Mouse (Mus musculus) C2C12 (cell line): ENCODE data around the gene Mrrf.

Source experiments
- CEBPB ChIP-seq: IDR thresholded peaks from one replicate; pipeline ENCODE4 v1.6.1; 2011; ENCODE audit warnings: low read depth, mild to moderate bottlenecking, control low read depth, moderate library complexity
- CTCF ChIP-seq: IDR thresholded peaks from one replicate; pipeline ENCODE4 v1.5.1; 2011; ENCODE audit not compliant: control insufficient read depth, insufficient read depth, insufficient read length
- MAX ChIP-seq: IDR thresholded peaks from one replicate; pipeline ENCODE4 v1.6.1; 2011; ENCODE audit warnings: mild to moderate bottlenecking, control low read depth
- MYOD1 ChIP-seq: IDR thresholded peaks from one replicate; pipeline ENCODE4 v1.6.1; 2011; ENCODE audit warnings: low read depth; ENCODE audit not compliant: control insufficient read depth, insufficient read length
- USF1 ChIP-seq: IDR thresholded peaks from one replicate; pipeline ENCODE4 v1.6.1; 2011; ENCODE audit warnings: low read depth, mild to moderate bottlenecking, control low read depth, moderate library complexity

DNA sequence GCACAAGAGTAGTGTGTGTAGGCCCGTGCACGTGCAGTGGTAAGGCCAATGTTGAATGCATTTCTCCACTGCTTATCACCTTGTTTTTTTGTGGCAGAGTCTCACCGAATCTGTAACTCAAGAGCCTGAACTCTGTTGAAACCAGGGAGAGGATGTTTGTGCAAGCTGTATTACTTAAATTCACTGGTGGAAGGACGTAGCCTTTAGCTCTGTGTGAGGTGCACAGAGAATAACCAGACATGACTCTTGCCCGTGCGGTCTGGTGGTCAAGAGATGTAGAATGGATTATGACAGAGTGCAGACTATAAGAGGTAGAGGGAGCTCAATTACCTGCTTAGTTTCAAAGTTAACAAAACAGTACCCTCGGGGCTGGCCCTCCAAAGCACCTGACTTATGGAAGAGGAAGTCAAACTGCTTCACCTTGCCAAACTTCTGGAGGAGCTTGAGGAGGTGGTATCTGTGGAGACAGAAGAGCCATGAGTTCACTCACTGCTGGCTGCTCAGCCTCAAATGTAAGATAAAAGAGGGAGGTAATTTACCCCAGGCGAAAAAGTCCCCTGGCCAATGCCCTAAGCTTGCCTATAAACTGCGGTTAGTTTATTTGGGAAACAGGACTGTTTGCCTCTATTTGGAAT lies 9.3 kb upstream of the Mrrf start:
- no peak for TF ChIP-seq USF1
- TF ChIP-seq CTCF, result no peak
- no peak for TF ChIP-seq CEBPB
- TF ChIP-seq MYOD1, result no peak
- no peak for TF ChIP-seq MAX
